Mouse (Mus musculus): ENCODE results near the gene Gm10959. TPM values are rescaled to one million over a fixed set of nuclear protein-coding genes. Genes with fewer than 3 reads are reported as not detected.

The Gm10959 gene
- polyA plus RNA-seq, 1 experiment = not detected

- no peaks in the 10 kb centered on the region for H3K36me3 ChIP-seq (ENCODE audit: control insufficient read depth, insufficient read depth, low read length)
- no peaks in the 10 kb centered on the region for H3K27me3 ChIP-seq (ENCODE audit: control insufficient read depth, insufficient read depth, low read length)
- no peak for DNase-seq (ENCODE audit: low read depth in 1 of 2, low spot score in 2 of 2)
- H3K4me1 ChIP-seq (ENCODE audit: control insufficient read depth, insufficient read depth, insufficient read length) = no peaks in the 10 kb centered on the region
- WGBS = 14% methylated on average over 2 of the region's 2 CpGs
- H3K27ac ChIP-seq (ENCODE audit: insufficient read depth, low read length) = no peak overlapping the region
- H3K4me3 ChIP-seq (ENCODE audit: extremely low read depth, insufficient read depth, insufficient read length) = no peak overlapping the region
- TF ChIP-seq POLR2A (IDR thresholded peaks at IDR 0.05; ENCODE audit: low read depth, low read length) = no peak
- no peak for TF ChIP-seq CTCF (IDR thresholded peaks at IDR 0.05; ENCODE audit: extremely low read depth, insufficient read depth, insufficient read length, insufficient replicate concordance)
These were observed 488 bp downstream of the Gm10959 start for GRCm38 (mm10) chr3:122918672-122919071.

- WGBS = 84% methylated on average over 6 of the region's 6 CpGs
- DNase-seq (ENCODE audit: low read depth in 1 of 2, low spot score in 2 of 2) = no peak
These were observed 2.9 kb downstream of the Gm10959 start for GRCm38 (mm10) chr3:122916191-122916680.

GRCm38 (mm10) chr3:122915493-122915892, 3.7 kb downstream of the Gm10959 start:
- Histone ChIP-seq H3K27ac (ENCODE audit: insufficient read depth, low read length) (no peak overlapping the region), H3K27me3 (ENCODE audit: control insufficient read depth, insufficient read depth, low read length) (no peaks in the 10 kb centered on the region), H3K4me3 (ENCODE audit: extremely low read depth, insufficient read depth, insufficient read length) (no peak overlapping the region), H3K4me1 (ENCODE audit: control insufficient read depth, insufficient read depth, insufficient read length) (no peaks in the 10 kb centered on the region), H3K36me3 (ENCODE audit: control insufficient read depth, insufficient read depth, low read length) (no peaks in the 10 kb centered on the region)
- DNase-seq (ENCODE audit: low read depth in 1 of 2, low spot score in 2 of 2) = no peak
- no peak for TF ChIP-seq POLR2A (IDR thresholded peaks at IDR 0.05; ENCODE audit: low read depth, low read length)
- TF ChIP-seq CTCF (IDR thresholded peaks at IDR 0.05; ENCODE audit: extremely low read depth, insufficient read depth, insufficient read length, insufficient replicate concordance) = no peak
- WGBS = 67% methylated on average over 5 of the region's 5 CpGs

More at GRCm38 (mm10) chr3:122916191-122916680, 2.9 kb downstream of the Gm10959 start:
- Histone ChIP-seq H3K4me1 (ENCODE audit: control insufficient read depth, insufficient read depth, insufficient read length) (no peaks in the 10 kb centered on the region), H3K4me3 (ENCODE audit: extremely low read depth, insufficient read depth, insufficient read length) (no peak overlapping the region), H3K36me3 (ENCODE audit: control insufficient read depth, insufficient read depth, low read length) (no peaks in the 10 kb centered on the region), H3K27ac (ENCODE audit: insufficient read depth, low read length) (no peak overlapping the region), H3K27me3 (ENCODE audit: control insufficient read depth, insufficient read depth, low read length) (no peaks in the 10 kb centered on the region)
- TF ChIP-seq POLR2A (IDR thresholded peaks at IDR 0.05; ENCODE audit: low read depth, low read length) (no peak), CTCF (IDR thresholded peaks at IDR 0.05; ENCODE audit: extremely low read depth, insufficient read depth, insufficient read length, insufficient replicate concordance) (no peak)

GRCm38 (mm10) chr3:122907841-122908240, 11.3 kb downstream of the Gm10959 start:
- Histone ChIP-seq H3K27ac (ENCODE audit: insufficient read depth, low read length) (no peak overlapping the region), H3K36me3 (ENCODE audit: control insufficient read depth, insufficient read depth, low read length) (no peaks in the 10 kb centered on the region), H3K27me3 (ENCODE audit: control insufficient read depth, insufficient read depth, low read length) (no peaks in the 10 kb centered on the region), H3K4me3 (ENCODE audit: extremely low read depth, insufficient read depth, insufficient read length) (no peak overlapping the region), H3K4me1 (ENCODE audit: control insufficient read depth, insufficient read depth, insufficient read length) (no peaks in the 10 kb centered on the region)
- DNase-seq (ENCODE audit: low read depth in 1 of 2, low spot score in 2 of 2) = no peak
- TF ChIP-seq CTCF (IDR thresholded peaks at IDR 0.05; ENCODE audit: extremely low read depth, insufficient read depth, insufficient read length, insufficient replicate concordance) (no peak), POLR2A (IDR thresholded peaks at IDR 0.05; ENCODE audit: low read depth, low read length) (no peak)
- 91% methylated on average over 2 of the region's 2 CpGs for WGBS

GRCm38 (mm10) chr3:122903746-122904433, 15.3 kb downstream of the Gm10959 start:
- Histone ChIP-seq H3K27me3 (ENCODE audit: control insufficient read depth, insufficient read depth, low read length) (no peaks in the 10 kb centered on the region), H3K4me3 (ENCODE audit: extremely low read depth, insufficient read depth, insufficient read length) (no peak overlapping the region), H3K4me1 (ENCODE audit: control insufficient read depth, insufficient read depth, insufficient read length) (no peaks in the 10 kb centered on the region), H3K27ac (ENCODE audit: insufficient read depth, low read length) (no peak overlapping the region), H3K36me3 (ENCODE audit: control insufficient read depth, insufficient read depth, low read length) (no peaks in the 10 kb centered on the region)
- TF ChIP-seq POLR2A (IDR thresholded peaks at IDR 0.05; ENCODE audit: low read depth, low read length) = no peak
- peak; percentile 38; the same call in 1 of the 2 replicates for TF ChIP-seq CTCF (IDR thresholded peaks at IDR 0.05; ENCODE audit: extremely low read depth, insufficient read depth, insufficient read length, insufficient replicate concordance)
- WGBS = 49% methylated on average over 12 of the region's 12 CpGs
- DNase-seq (ENCODE audit: low read depth in 1 of 2, low spot score in 2 of 2) = no peak

GRCm38 (mm10) chr3:122898254-122898653, 20.9 kb downstream of the Gm10959 start:
- WGBS = 63% methylated on average over 6 of the region's 6 CpGs
- no peaks in the 10 kb centered on the region for H3K27me3 ChIP-seq (ENCODE audit: control insufficient read depth, insufficient read depth, low read length)
- H3K36me3 ChIP-seq (ENCODE audit: control insufficient read depth, insufficient read depth, low read length) = no peaks in the 10 kb centered on the region
- no peak overlapping the region for H3K4me3 ChIP-seq (ENCODE audit: extremely low read depth, insufficient read depth, insufficient read length)
- TF ChIP-seq CTCF (IDR thresholded peaks at IDR 0.05; ENCODE audit: extremely low read depth, insufficient read depth, insufficient read length, insufficient replicate concordance) = no peak
- TF ChIP-seq POLR2A (IDR thresholded peaks at IDR 0.05; ENCODE audit: low read depth, low read length) = no peak
- H3K27ac ChIP-seq (ENCODE audit: insufficient read depth, low read length) = no peak overlapping the region
- no peak for DNase-seq (ENCODE audit: low read depth in 1 of 2, low spot score in 2 of 2)
- H3K4me1 ChIP-seq (ENCODE audit: control insufficient read depth, insufficient read depth, insufficient read length) = no peaks in the 10 kb centered on the region

- Histone ChIP-seq H3K4me1 (ENCODE audit: control insufficient read depth, insufficient read depth, insufficient read length) (no peaks in the 10 kb centered on the region), H3K36me3 (ENCODE audit: control insufficient read depth, insufficient read depth, low read length) (no peaks in the 10 kb centered on the region), H3K27ac (ENCODE audit: insufficient read depth, low read length) (no peak overlapping the region), H3K4me3 (ENCODE audit: extremely low read depth, insufficient read depth, insufficient read length) (no peak overlapping the region), H3K27me3 (ENCODE audit: control insufficient read depth, insufficient read depth, low read length) (no peaks in the 10 kb centered on the region)
- 84% methylated on average over 11 of the region's 11 CpGs for WGBS
- no peak for DNase-seq (ENCODE audit: low read depth in 1 of 2, low spot score in 2 of 2)
- TF ChIP-seq CTCF (IDR thresholded peaks at IDR 0.05; ENCODE audit: extremely low read depth, insufficient read depth, insufficient read length, insufficient replicate concordance) (no peak), POLR2A (IDR thresholded peaks at IDR 0.05; ENCODE audit: low read depth, low read length) (no peak)
These were observed 23.9 kb downstream of the Gm10959 start for GRCm38 (mm10) chr3:122895189-122895731.

Measured in spleen, adult 2 months (tissue).